Mouse (Mus musculus) stomach, postnatal 0 days (tissue): ENCODE data around the gene Aldh16a1.

Experiments
- CTCF ChIP-seq: IDR thresholded peaks from 2 replicates; pipeline ENCODE4 v1.5.1; 2016; ENCODE audit warnings: antibody characterized with exemption, low read depth, mild to moderate bottlenecking, moderate library complexity
- EP300 ChIP-seq: optimal IDR thresholded peaks from 2 replicates; pipeline ENCODE3; 2016; ENCODE audit warnings: antibody characterized with exemption

DNA sequence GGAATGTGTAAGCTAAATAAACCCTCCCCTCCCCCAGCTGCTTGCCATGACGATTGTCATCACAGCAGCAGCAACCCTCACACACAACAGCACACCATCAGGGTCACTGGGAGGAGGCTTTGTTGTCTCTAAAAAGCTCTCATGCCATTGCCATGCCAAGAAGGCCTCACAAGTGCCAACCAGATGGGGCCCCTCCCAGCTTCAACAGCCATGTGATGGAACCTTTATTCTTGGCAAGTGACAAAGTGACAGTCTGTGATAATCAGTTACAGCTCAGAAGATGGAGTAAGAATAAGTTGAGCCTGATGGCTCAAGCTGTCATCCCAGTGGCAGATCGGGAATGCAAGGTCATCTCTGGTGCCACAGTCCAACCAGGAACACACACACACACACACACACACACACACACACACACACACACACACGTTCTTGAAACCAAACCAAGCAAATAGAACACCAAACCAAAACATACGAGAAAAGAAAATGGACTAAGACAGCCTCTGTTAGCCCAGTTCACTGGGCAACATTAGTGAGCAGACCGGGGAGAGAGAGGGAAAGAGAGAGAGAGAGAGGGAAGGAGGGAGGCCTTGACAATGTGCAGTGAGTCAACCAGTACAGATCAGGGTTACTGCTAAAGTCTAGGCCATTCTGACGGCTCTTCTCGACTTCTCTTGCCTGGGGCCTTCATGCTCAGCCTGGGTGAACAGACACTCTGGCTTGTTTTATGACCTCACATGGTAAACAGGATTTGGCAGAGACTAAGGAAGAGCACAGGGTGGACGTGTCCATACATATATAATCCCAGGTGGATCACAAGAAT, 14.3 kb downstream of the Aldh16a1 start:
- TF ChIP-seq CTCF, result no peak
- no peak for TF ChIP-seq EP300
